ENCODE assay signal across 14 mouse cellular contexts in genomic region chr4:109863021-109863420, GRCm38 (mm10).
"Had no signal": no experiment of that assay in that cellular context is flagged by ENCODE, and none has a peak within 500 bp of the region (broad histone marks: within the 10 kb centered on the region; RNA-seq: fewer than 3 reads in every experiment).

No protein-coding gene starts in this region.

- H3K4me2 ChIP-seq: liver, embryonic 11.5 days; liver, embryonic 15.5 days; midbrain, embryonic 13.5 days; neural tube, embryonic 12.5 days had no signal

- H3K36me3 ChIP-seq: limb, embryonic 10.5 days; liver, embryonic 15.5 days; midbrain, embryonic 13.5 days; neural tube, embryonic 12.5 days had no signal

- H3K4me1 ChIP-seq: liver, embryonic 15.5 days had no signal

- ATAC-seq: lung, postnatal 0 days; midbrain, embryonic 13.5 days had no signal

- H3K9me3 ChIP-seq: limb, embryonic 10.5 days; liver, embryonic 15.5 days; midbrain, embryonic 13.5 days; neural tube, embryonic 12.5 days had no signal

- H3K27ac ChIP-seq: left cerebral cortex, adult 2 months; limb, embryonic 10.5 days; liver, embryonic 15.5 days; midbrain, embryonic 13.5 days; neural tube, embryonic 12.5 days had no signal

- H3K27me3 ChIP-seq: liver, embryonic 15.5 days; midbrain, embryonic 13.5 days; neural tube, embryonic 12.5 days had no signal

- H3K9ac ChIP-seq: liver, embryonic 15.5 days; midbrain, embryonic 13.5 days; neural tube, embryonic 12.5 days had no signal

- DNase-seq: kidney, adult 8-10 months; kidney, postnatal 4 days; lung, adult 2 months; lung, postnatal 36 days; right cerebral cortex, postnatal 14 days; thymus, postnatal 14 days had no signal

- H3K4me3 ChIP-seq: left cerebral cortex, adult 2 months; limb, embryonic 10.5 days; liver, embryonic 15.5 days; midbrain, embryonic 13.5 days; myocyte; neural tube, embryonic 12.5 days had no signal
